Mouse (Mus musculus) effector memory CD4-positive, alpha-beta T cell, adult 7 months (primary cell): Measurements from ENCODE around the gene Prdx6b. TPM values are rescaled to one million over a fixed set of nuclear protein-coding genes. Genes with fewer than 3 reads are reported as not detected.

Experiments used
- polyA plus RNA-seq: library from polyadenylated mRNA; unstranded; fragments of 100-300 nt; shearing (Covaris generic); gene quantifications from one replicate; pipeline ENCODE4 v1.2.1, GENCODE M21; 2017

The Prdx6b gene
- polyA plus RNA-seq = not detected

DNA sequence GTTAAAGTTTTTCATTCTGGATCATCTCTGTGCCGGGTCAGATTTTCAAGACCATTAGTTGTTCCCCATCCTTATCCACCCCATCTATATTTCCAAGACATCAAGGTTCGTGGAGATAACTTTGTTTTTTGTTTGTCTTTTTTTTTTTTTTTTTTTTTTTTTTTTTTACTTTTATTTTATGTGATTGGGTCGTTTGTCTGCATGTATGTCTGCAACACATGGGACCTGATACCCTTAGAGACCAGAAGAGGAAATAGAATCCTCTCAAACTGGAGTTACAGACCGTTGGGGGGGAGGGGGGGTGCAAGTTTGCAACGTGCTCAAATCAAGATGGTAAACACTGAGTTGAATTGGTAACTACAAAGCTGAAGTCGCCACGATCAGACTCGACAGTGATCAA is at the start of gene Prdx6b:
TSS of gene Prdx6b (plus strand) at position 301 of the 400 bp plus-strand sequence.

DNA sequence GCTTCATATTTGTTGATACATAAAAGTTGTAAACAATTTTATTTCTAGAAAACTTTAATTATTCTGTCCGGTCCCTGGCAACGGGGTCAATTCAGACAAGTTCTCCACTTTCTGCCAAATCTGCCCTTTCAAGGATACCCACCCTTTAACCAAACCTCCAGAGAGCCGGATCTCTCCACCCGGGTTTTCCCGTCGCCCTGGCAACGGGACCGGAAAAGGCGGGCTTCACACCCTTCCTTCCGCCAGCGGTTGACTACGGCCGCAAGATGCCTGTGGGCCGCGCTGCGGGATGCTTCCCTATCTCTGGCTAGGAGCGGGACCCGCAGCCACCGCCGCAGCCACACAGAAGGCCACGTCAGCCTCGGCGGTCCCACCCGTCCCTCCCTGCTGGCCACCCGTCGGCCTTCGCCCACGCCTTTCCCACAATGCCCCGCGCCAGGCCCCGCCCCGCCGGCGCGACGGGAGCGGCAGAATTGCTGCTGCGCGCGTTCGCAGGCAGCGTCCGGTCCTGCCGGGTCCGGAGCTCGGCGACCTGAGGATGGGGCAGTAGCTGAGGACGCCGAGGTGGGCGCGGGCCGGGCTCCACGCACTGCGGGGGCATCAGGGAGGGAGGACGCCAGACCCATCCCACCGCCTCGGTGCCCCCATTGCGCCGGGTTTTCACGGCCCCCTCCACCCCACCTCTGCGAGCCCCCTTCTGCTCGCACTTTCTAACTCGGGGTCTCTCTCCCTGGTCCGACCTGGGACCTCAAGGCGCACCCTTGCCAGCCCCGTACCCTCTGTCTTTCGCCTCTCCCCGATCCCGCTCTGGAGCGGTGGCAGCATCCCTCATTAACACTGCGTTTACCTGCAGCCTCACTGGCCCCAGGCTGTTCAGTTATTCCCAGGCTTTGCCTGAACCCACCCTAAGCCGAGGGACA is 23.2 kb downstream of the Prdx6b start, which contains the start of gene Dnajc10:
TSS of gene Dnajc10 (plus strand) at position 225 of the 920 bp plus-strand sequence.

Other genes with a start within 250 kb of the Prdx6b start
- not detected for gene Pde1a, start 163.0 kb upstream of the Prdx6b start, polyA plus RNA-seq
- gene Dnajc10, start 23.0 kb downstream of the Prdx6b start, polyA plus RNA-seq = 25.7 TPM
- not detected for gene Frzb, start 155.2 kb downstream of the Prdx6b start, polyA plus RNA-seq